Mouse (Mus musculus): ENCODE data around the gene Rrp7a.

GRCm38 (mm10) chr15:83084022-83084640 is 38.5 kb downstream of the Rrp7a start:
- TF ChIP-seq GATA1 (IDR thresholded peaks at IDR 0.05; ENCODE audit: low read length) (no peak), TAL1 (IDR thresholded peaks at IDR 0.05; ENCODE audit: low read length) (no peak)

Measured in erythroblast, embryonic 14.5 days (primary cell).